Mouse (Mus musculus) embryonic facial prominence, embryonic 11.5 days (tissue): ENCODE measurements around the gene Gm813. TPM values are rescaled to one million over a fixed set of nuclear protein-coding genes. Genes with fewer than 3 reads are reported as not detected.

ENCODE experiments used
- ATAC-seq: fragments of 200-750 bp; cut with Nextera tagmentation; replicated peaks from 2 replicates; pipeline ENCODE4 v1.8.0; 2017; ENCODE audit warnings: low read depth; ENCODE audit not compliant: insufficient number of reproducible peaks, low FRiP score, low TSS enrichment
- DNase-seq: peaks from one replicate; pipeline ENCODE4 v3.0.0-alpha.2; 2015; ENCODE audit warnings: low spot score
- H3K27ac ChIP-seq: fragments of 300-500 bp; sonication (generic); replicated peaks from 2 replicates; pipeline ENCODE4 v1.5.1; 2014; ENCODE audit warnings: mild to moderate bottlenecking, low read depth, low read length, control low read depth
- H3K27me3 ChIP-seq: fragments of 300-500 bp; sonication (generic); 2 replicates; pipeline ENCODE4 v1.6.1; 2014; ENCODE audit warnings: mild to moderate bottlenecking, low read length, moderate library complexity, mixed read lengths; ENCODE audit not compliant: control insufficient read depth, insufficient read depth
- H3K36me3 ChIP-seq: fragments of 300-500 bp; sonication (generic); replicated peaks from 2 replicates; pipeline ENCODE4 v1.6.1; 2014; ENCODE audit warnings: low read depth, mild to moderate bottlenecking, low read length, moderate library complexity, mixed read lengths; ENCODE audit not compliant: control insufficient read depth, insufficient read depth
- H3K4me1 ChIP-seq: fragments of 300-500 bp; sonication (generic); 2 replicates; pipeline ENCODE4 v1.6.1; 2014; ENCODE audit warnings: low read length, mixed read lengths; ENCODE audit not compliant: control insufficient read depth, insufficient read depth
- H3K4me2 ChIP-seq: fragments of 300-500 bp; sonication (generic); 2 replicates; pipeline ENCODE4 v1.6.1; 2014; ENCODE audit warnings: low read depth, mild to moderate bottlenecking, control low read depth, low read length, moderate library complexity
- H3K4me3 ChIP-seq: fragments of 300-500 bp; sonication (generic); 2 replicates; pipeline ENCODE4 v1.5.1; 2014; ENCODE audit warnings: low read depth, low read length, control low read depth
- H3K9ac ChIP-seq: fragments of 300-500 bp; sonication (generic); replicated peaks from 2 replicates; pipeline ENCODE4 v1.6.1; 2014; ENCODE audit warnings: mild to moderate bottlenecking, control low read depth, low read length
- H3K9me3 ChIP-seq: fragments of 300-500 bp; sonication (generic); replicated peaks from 2 replicates; pipeline ENCODE4 v1.6.1; 2016; ENCODE audit warnings: mild to moderate bottlenecking, low read length, inconsistent platforms, mixed read lengths; ENCODE audit not compliant: control insufficient read depth
- WGBS: fragments of 180-500 bp; shearing (Covaris S2); extraction: QIAGEN DNeasy Blood & Tissue Kit; methylation state at CpG from one replicate; pipeline ENCODE4 v1.1.7; 2014; 5-methylcytosine and 5-hydroxymethylcytosine counted together
- polyA plus RNA-seq: library from polyadenylated mRNA; unstranded; fragments of >200 nt; fragmentation: Nextera tagmentation; extraction: Ambion mirVana; gene quantifications from 2 replicates; pipeline ENCODE4 v1.2.1, GENCODE M21; 2014

Gm813 gene
- polyA plus RNA-seq, 1 experiment from 2014 or later: not detected

DNA sequence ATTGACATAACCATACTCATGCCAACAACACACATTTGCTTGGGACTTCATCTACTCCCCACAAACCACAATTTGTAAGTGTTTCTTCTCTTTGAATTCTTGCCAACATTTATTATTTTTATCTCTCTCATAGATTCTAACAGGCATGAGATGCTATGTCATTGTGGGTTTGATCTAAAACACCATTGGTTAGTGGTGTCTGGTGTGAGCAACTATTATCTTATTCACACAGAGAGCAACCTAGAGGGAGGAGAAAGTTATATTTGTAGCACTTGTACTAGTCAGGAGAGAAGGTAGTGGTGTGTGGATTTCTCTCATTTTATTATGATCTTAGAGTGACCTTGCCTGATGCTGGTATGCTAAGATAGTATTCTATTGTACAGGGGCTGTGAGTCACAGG lies 12.1 kb downstream of the Gm813 start:
- H3K27me3 ChIP-seq: no peaks in the 10 kb centered on the region
- DNase-seq (no peak), ATAC-seq (no peak)
- no peaks in the 10 kb centered on the region for H3K9me3 ChIP-seq
- H3K4me3 ChIP-seq: no peak overlapping the region
- no peak overlapping the region for H3K9ac ChIP-seq
- H3K27ac ChIP-seq: no peak overlapping the region
- H3K36me3 ChIP-seq: no peaks in the 10 kb centered on the region
- H3K4me2 ChIP-seq: no peak overlapping the region
- H3K4me1 ChIP-seq: no peaks in the 10 kb centered on the region

DNA sequence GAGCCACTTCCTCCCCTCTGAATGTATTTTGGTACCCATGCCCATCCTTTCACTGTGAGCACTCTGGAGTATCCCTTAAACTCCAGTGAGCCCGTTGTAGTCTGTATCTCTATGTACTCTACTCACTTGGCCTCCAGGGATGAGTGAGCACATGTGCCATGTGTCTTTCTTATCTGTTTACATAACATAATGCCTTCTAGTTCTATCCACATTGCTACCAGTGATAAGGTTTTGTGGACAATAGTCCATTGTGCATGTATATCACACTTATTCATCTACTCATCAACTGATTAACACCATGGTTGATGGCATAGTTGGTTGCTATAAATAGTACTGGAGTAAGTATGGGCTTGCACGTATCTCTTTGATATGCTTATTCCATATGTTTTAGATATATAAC lies 12.9 kb downstream of the Gm813 start:
- WGBS: 85% methylated on average over 2 of the region's 2 CpGs
- ATAC-seq: no peak
- no peak overlapping the region for H3K4me2 ChIP-seq
- no peaks in the 10 kb centered on the region for H3K9me3 ChIP-seq
- H3K4me1 ChIP-seq: no peaks in the 10 kb centered on the region
- no peaks in the 10 kb centered on the region for H3K27me3 ChIP-seq
- H3K36me3 ChIP-seq: no peaks in the 10 kb centered on the region
- H3K9ac ChIP-seq: no peak overlapping the region
- no peak overlapping the region for H3K27ac ChIP-seq
- H3K4me3 ChIP-seq: no peak overlapping the region
- DNase-seq: no peak

DNA sequence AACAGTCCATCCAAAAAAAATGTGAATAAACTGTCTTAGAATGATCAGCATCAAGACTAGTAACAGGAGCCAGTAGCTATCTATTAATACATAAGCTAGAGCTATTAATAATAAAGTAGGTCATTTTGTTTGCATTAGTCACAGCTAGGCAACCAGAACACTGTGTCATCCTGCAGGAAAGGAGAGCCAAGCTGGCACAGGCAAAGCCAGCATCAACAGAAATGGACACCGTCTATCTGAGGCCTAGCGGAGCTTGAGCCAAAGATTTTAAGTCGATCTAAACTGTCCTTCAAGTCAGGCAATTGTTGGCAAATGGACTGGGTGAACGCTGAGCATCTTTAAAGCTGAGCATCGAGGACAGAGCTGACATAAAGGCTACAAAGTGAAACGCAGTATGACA lies 15.9 kb downstream of the Gm813 start:
- Histone ChIP-seq H3K4me1 (no peaks in the 10 kb centered on the region), H3K4me2 (no peak overlapping the region), H3K9me3 (no peaks in the 10 kb centered on the region), H3K27ac (no peak overlapping the region), H3K36me3 (no peaks in the 10 kb centered on the region), H3K9ac (no peak overlapping the region), H3K4me3 (no peak overlapping the region), H3K27me3 (no peaks in the 10 kb centered on the region)
- DNase-seq (no peak), ATAC-seq (no peak)
- WGBS: 88% methylated on average over 6 of the region's 6 CpGs

DNA sequence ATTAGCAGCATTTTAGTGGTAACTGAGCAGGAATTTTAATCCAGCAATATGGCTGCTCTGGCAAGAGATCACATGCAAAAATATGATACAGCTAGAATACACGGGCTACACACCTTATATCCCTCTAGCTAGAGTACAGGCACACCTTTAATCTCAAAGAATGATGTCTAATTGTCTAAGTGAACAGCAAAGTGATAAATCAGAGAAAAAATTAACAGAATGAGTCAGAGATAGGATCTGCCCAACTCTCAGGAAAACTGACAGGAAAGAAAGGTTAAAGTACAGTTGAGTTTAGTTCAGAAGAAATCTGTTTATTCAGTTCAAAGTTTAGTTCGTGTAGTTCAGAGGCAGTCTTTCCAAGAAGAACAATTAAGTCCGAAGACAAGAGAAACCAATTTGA lies 25.5 kb downstream of the Gm813 start:
- Histone ChIP-seq H3K36me3 (no peaks in the 10 kb centered on the region), H3K4me1 (no peaks in the 10 kb centered on the region), H3K4me2 (no peak overlapping the region), H3K27me3 (no peaks in the 10 kb centered on the region), H3K9me3 (no peaks in the 10 kb centered on the region), H3K9ac (no peak overlapping the region), H3K27ac (no peak overlapping the region), H3K4me3 (no peak overlapping the region)
- no peak for DNase-seq
- WGBS: 77% methylated on average over 3 of the region's 3 CpGs
- ATAC-seq: no peak

DNA sequence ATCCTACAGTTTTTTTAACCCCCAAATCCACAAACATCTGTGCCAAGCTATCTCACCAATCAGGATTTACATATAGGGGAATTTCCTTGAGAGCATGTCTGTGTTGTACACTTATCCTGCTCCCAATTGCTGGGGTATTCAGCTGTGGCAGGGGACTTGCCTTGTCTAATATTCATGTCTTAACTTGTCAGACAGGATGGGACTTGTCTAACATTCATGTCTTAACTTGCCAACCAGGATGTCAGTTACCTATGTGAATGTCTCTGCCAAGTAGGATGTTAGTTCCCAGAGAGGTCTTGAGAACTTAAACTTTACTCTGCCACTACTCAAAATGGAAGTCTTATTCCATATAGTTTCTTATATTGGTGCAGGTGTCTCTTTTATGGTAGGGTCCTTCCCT lies 27.3 kb downstream of the Gm813 start:
- no peak for ATAC-seq
- Histone ChIP-seq H3K27ac (no peak overlapping the region), H3K4me3 (no peak overlapping the region), H3K4me1 (no peaks in the 10 kb centered on the region), H3K4me2 (no peak overlapping the region), H3K9ac (no peak overlapping the region), H3K9me3 (no peaks in the 10 kb centered on the region), H3K36me3 (no peaks in the 10 kb centered on the region), H3K27me3 (no peaks in the 10 kb centered on the region)
- DNase-seq: no peak

DNA sequence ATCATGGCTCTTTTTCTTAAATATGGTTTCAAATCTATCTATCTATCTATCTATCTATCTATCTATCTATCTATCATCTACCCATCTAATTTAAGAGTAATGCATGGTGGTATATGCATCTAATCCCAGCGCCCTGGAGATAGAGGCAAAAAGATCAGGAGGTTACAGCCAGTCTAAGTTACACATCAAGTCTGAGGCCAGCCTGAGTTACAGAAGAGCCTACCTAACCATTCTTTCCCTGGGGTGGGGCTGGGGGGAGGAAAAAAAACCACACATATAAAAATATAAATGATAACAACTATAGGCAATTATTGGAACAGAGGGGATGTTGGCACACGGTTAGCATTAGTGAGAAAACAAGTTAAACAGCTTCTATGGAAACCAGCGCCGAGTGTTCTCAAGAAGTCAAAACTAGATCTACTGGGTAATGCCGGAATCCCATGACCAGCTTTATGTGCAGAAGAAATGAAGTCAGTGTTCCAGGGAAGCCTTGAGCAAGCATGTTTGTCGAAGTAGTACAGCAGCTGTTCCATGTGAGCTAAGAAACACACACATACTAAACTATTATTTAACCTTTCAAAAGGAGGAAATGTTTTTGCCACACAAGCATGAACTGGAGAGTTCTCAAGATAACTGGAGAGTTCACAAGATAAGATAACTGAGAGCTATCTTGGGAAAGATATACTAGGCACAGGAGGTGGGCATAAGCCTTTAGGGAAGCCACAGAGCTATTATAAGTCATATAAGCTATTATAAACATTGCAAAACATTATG lies 42.6 kb downstream of the Gm813 start:
- Histone ChIP-seq H3K4me2 (no peak overlapping the region), H3K27ac (no peak overlapping the region), H3K27me3 (no peaks in the 10 kb centered on the region), H3K36me3 (no peaks in the 10 kb centered on the region), H3K9me3 (no peaks in the 10 kb centered on the region), H3K4me1 (no peaks in the 10 kb centered on the region), H3K4me3 (no peak overlapping the region), H3K9ac (no peak overlapping the region)
- no peak for DNase-seq
- no peak for ATAC-seq
- 87% methylated on average over 6 of the region's 6 CpGs for WGBS

DNA sequence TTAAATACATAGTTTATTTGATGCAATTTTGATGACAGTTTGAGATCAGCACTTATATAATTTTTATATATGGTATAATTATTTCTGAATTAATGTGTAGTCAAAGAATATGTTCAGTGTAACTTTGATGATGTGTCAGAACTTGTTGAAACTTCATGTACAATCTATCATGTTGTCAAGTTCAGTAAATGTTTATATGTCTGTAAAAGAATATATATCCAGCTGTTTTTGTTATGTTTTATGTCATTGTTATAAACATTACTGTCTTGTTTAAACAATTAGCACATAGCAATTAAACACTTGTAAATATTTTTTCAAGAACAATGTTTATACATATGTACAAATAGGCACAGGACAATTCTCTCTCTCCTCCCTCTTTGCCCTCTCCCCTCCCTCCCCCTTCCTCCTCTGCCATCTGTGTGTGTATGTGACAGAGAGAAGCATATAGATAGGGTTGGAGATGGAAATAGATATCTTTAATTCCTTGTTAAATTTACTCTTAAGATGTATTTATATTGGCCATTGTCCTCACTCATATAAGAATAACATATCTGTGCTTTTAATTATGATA lies 46.0 kb downstream of the Gm813 start:
- Histone ChIP-seq H3K36me3 (no peaks in the 10 kb centered on the region), H3K4me1 (no peaks in the 10 kb centered on the region), H3K9me3 (no peaks in the 10 kb centered on the region), H3K27ac (no peak overlapping the region), H3K27me3 (no peaks in the 10 kb centered on the region), H3K4me2 (no peak overlapping the region), H3K9ac (no peak overlapping the region), H3K4me3 (no peak overlapping the region)
- no peak for DNase-seq
- ATAC-seq: no peak
